Mouse (Mus musculus): ENCODE results near the gene Mrps17. TPM values are rescaled to one million over a fixed set of nuclear protein-coding genes. Genes with fewer than 3 reads are reported as not detected.
"Not testable (repeated sequence)": the region's sequence is repeated elsewhere in the genome, so short reads cannot be mapped to it uniquely, and the experiment has no call there.

The Mrps17 gene
- total RNA-seq (2015) (106 and 130 TPM in 2 replicates), total RNA-seq (2017) (52.3 and 78.1 TPM in 2 replicates)

- peak; percentile 100 for ATAC-seq (ENCODE audit: poor library complexity, severe bottlenecking)
Observed at GRCm38 (mm10) chr5:129715326-129715861, at the start of gene Mrps17. Mrps17 (plus strand) TSS chr5:129715497.

GRCm38 (mm10) chr5:129666271-129666909 is 48.9 kb upstream of the Mrps17 start:
- no peak for ATAC-seq (ENCODE audit: poor library complexity, severe bottlenecking)

GRCm38 (mm10) chr5:129667851-129668250 is 47.4 kb upstream of the Mrps17 start:
- ATAC-seq (ENCODE audit: poor library complexity, severe bottlenecking), result no peak

- ATAC-seq (ENCODE audit: poor library complexity, severe bottlenecking), result peak; percentile 11
Observed at GRCm38 (mm10) chr5:129669453-129670035, 45.8 kb upstream of the Mrps17 start.

- ATAC-seq (ENCODE audit: poor library complexity, severe bottlenecking), result peak; percentile 96
Observed at GRCm38 (mm10) chr5:129670036-129670458, 45.2 kb upstream of the Mrps17 start, which contains the start of gene Zfp11. Zfp11 (minus strand) TSS chr5:129670099.

- ATAC-seq (ENCODE audit: poor library complexity, severe bottlenecking), result not testable (repeated sequence)
Observed at GRCm38 (mm10) chr5:129685141-129685540, 30.2 kb upstream of the Mrps17 start.

- ATAC-seq (ENCODE audit: poor library complexity, severe bottlenecking), result no peak
Observed at GRCm38 (mm10) chr5:129687621-129688020, 27.7 kb upstream of the Mrps17 start.

GRCm38 (mm10) chr5:129690528-129690927 is 24.8 kb upstream of the Mrps17 start:
- ATAC-seq (ENCODE audit: poor library complexity, severe bottlenecking), result no peak

- no peak for ATAC-seq (ENCODE audit: poor library complexity, severe bottlenecking)
Observed at GRCm38 (mm10) chr5:129700506-129700905, 14.8 kb upstream of the Mrps17 start.

- ATAC-seq (ENCODE audit: poor library complexity, severe bottlenecking), result no peak
Observed at GRCm38 (mm10) chr5:129701706-129702105, 13.6 kb upstream of the Mrps17 start.

- peak; percentile 97 for ATAC-seq (ENCODE audit: poor library complexity, severe bottlenecking)
Observed at GRCm38 (mm10) chr5:129703368-129703767, 11.9 kb upstream of the Mrps17 start.

GRCm38 (mm10) chr5:129708412-129708811 is 6.9 kb upstream of the Mrps17 start, which contains the start of gene Sept14:
Sept14 (minus strand) TSS chr5:129708512.
- ATAC-seq (ENCODE audit: poor library complexity, severe bottlenecking), result no peak

- no peak for ATAC-seq (ENCODE audit: poor library complexity, severe bottlenecking)
Observed at GRCm38 (mm10) chr5:129717016-129717415, 1.7 kb downstream of the Mrps17 start.

- no peak for ATAC-seq (ENCODE audit: poor library complexity, severe bottlenecking)
Observed at GRCm38 (mm10) chr5:129720176-129720575, 4.9 kb downstream of the Mrps17 start.

GRCm38 (mm10) chr5:129724268-129724667 is 9.0 kb downstream of the Mrps17 start:
- no peak; the same call in 1 of the 2 replicates for ATAC-seq (ENCODE audit: poor library complexity, severe bottlenecking)

- peak; percentile 94 for ATAC-seq (ENCODE audit: poor library complexity, severe bottlenecking)
Observed at GRCm38 (mm10) chr5:129724834-129725773, 9.8 kb downstream of the Mrps17 start, which contains the start of gene Nipsnap2. Nipsnap2 (plus strand) TSS chr5:129725063.

GRCm38 (mm10) chr5:129725774-129726392 is 10.6 kb downstream of the Mrps17 start:
- ATAC-seq (ENCODE audit: poor library complexity, severe bottlenecking), result no peak

- ATAC-seq (ENCODE audit: poor library complexity, severe bottlenecking), result no peak
Observed at GRCm38 (mm10) chr5:129726784-129727183, 11.5 kb downstream of the Mrps17 start.

- no peak for ATAC-seq (ENCODE audit: poor library complexity, severe bottlenecking)
Observed at GRCm38 (mm10) chr5:129729286-129729685, 14.0 kb downstream of the Mrps17 start.

- peak; percentile 28 for ATAC-seq (ENCODE audit: poor library complexity, severe bottlenecking)
Observed at GRCm38 (mm10) chr5:129730344-129730743, 15.0 kb downstream of the Mrps17 start.

Data from megakaryocyte, adult 5-6 weeks (primary cell).